Mouse (Mus musculus) gastrocnemius, adult 18-20 months (tissue): Measurements from ENCODE around the gene Cd2bp2. TPM values are rescaled to one million over a fixed set of nuclear protein-coding genes. Genes with fewer than 3 reads are reported as not detected.

ENCODE experiments used
- DNase-seq: peaks from one replicate; pipeline ENCODE4 v3.0.0; 2021; ENCODE audit warnings: low spot score
- total RNA-seq, 2 experiments: library from RNA; stranded (reverse); gene quantifications; 2 replicates each; pipeline ENCODE4 v1.2.3; 2021

The Cd2bp2 gene
- total RNA-seq, 2 experiments from 2014 or later: 25.1 to 26.8 TPM

DNA sequence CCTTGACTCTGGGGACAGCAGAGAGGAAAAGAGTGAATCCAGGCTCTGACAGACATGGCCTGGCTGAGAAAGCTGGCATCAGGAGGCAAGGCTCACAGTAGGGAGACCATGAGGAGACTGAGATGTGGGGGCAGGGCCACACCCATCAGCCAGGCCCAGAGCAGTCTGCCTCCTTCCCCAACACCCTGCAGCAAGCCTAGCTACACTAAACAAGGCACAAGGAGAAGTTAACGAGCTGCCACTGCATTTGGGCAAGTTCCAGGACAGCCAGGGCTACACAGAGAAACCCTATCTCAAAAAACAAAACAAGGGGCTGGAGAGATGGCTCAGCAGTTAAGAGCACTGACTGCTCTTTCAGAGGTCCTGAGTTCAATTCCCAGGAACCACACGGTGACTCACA, 53.6 kb downstream of the Cd2bp2 start:
- no peak for DNase-seq

Other genes with a start within 250 kb of the Cd2bp2 start
- not detected for gene Asphd1, start 246.5 kb downstream of the Cd2bp2 start, total RNA-seq
- gene Sez6l2, start 245.5 kb downstream of the Cd2bp2 start, total RNA-seq: 1 to 10 TPM in 1 of 2 experiments, under 1 TPM in 1; 0.87 to 1.2 TPM
- gene Cdipt, start 220.1 kb downstream of the Cd2bp2 start, total RNA-seq: 10 to 100 TPM; 30.7 to 31.5 TPM
- under 1 TPM in 1 of 2 experiments, not detected in 1; 0.24 TPM for gene Cdiptos, start 220.0 kb downstream of the Cd2bp2 start, total RNA-seq
- 10 to 100 TPM; 27.5 to 40.9 TPM for gene Mvp, start 181.4 kb downstream of the Cd2bp2 start, total RNA-seq
- gene Pagr1b, start 179.6 kb downstream of the Cd2bp2 start, total RNA-seq: 1 to 10 TPM in 1 of 2 experiments, not detected in 1; 1.7 TPM
- gene Pagr1a, start 178.7 kb downstream of the Cd2bp2 start, total RNA-seq: 10 to 100 TPM in 1 of 2 experiments, 1 to 10 TPM in 1; 7.9 to 10.3 TPM
- 10 to 100 TPM; 12.9 to 16.9 TPM for gene Gm42742, start 175.0 kb downstream of the Cd2bp2 start, total RNA-seq
- under 1 TPM in 1 of 2 experiments, not detected in 1; 0.84 TPM for gene Prrt2, start 174.8 kb downstream of the Cd2bp2 start, total RNA-seq
- 10 to 100 TPM; 64.3 to 66.3 TPM for gene Maz, start 169.0 kb downstream of the Cd2bp2 start, total RNA-seq
- 1 to 10 TPM; 1.2 to 1.7 TPM for gene Kif22, start 153.6 kb downstream of the Cd2bp2 start, total RNA-seq
- not detected for gene Zg16, start 108.7 kb downstream of the Cd2bp2 start, total RNA-seq
- gene AI467606, start 104.7 kb downstream of the Cd2bp2 start, total RNA-seq: under 1 TPM; 0.50 to 0.93 TPM
- gene Qprt, start 73.8 kb downstream of the Cd2bp2 start, total RNA-seq: under 1 TPM; 0.37 to 0.55 TPM
- under 1 TPM; 0.07 to 0.14 TPM for gene Spn, start 58.2 kb downstream of the Cd2bp2 start, total RNA-seq
- gene Tbc1d10b, start 12.4 kb upstream of the Cd2bp2 start, total RNA-seq: 10 to 100 TPM; 26.4 to 29.5 TPM
- over 10,000 TPM; 24,635 to 28,732 TPM for gene Mylpf, start 12.8 kb upstream of the Cd2bp2 start, total RNA-seq
- 1 to 10 TPM; 4.2 to 4.6 TPM for gene Zfp553, start 37.0 kb upstream of the Cd2bp2 start, total RNA-seq
- gene Sept1, start 37.1 kb upstream of the Cd2bp2 start, total RNA-seq: 1 to 10 TPM; 1.0 to 1.3 TPM
- gene Zfp771, start 48.2 kb upstream of the Cd2bp2 start, total RNA-seq: 10 to 100 TPM; 19.7 to 21.1 TPM
- 10 to 100 TPM; 32.6 TPM for gene Dctpp1, start 64.7 kb upstream of the Cd2bp2 start, total RNA-seq
- 10 to 100 TPM; 34.7 to 34.9 TPM for gene Sephs2, start 78.0 kb upstream of the Cd2bp2 start, total RNA-seq
- under 1 TPM; 0.21 to 0.33 TPM for gene Itgal, start 100.2 kb upstream of the Cd2bp2 start, total RNA-seq
- 10 to 100 TPM; 36.4 to 41.6 TPM for gene Zfp768, start 149.5 kb upstream of the Cd2bp2 start, total RNA-seq
- 1 to 10 TPM; 2.4 to 2.6 TPM for gene Zfp747, start 180.0 kb upstream of the Cd2bp2 start, total RNA-seq
- gene 9130019O22Rik, start 191.1 kb upstream of the Cd2bp2 start, total RNA-seq: 1 to 10 TPM; 1.8 to 2.2 TPM
- 1 to 10 TPM; 1.7 to 1.8 TPM for gene E430018J23Rik, start 197.6 kb upstream of the Cd2bp2 start, total RNA-seq
- 1 to 10 TPM; 1.6 to 1.9 TPM for gene Zfp764, start 210.8 kb upstream of the Cd2bp2 start, total RNA-seq
- gene Zfp688, start 226.0 kb upstream of the Cd2bp2 start, total RNA-seq: 1 to 10 TPM; 1.4 to 2.1 TPM